Mouse (Mus musculus): ENCODE measurements at regions not wholly inside any gene's neighbourhood (a gene's known extent, or its start where the extent isn't known, plus 50 kb on each side); places are given as distances from the start of the nearest gene placed in this dataset.
A peak's percentile ranks its signal among the peaks of the same experiment; 100 is the strongest.

DNA sequence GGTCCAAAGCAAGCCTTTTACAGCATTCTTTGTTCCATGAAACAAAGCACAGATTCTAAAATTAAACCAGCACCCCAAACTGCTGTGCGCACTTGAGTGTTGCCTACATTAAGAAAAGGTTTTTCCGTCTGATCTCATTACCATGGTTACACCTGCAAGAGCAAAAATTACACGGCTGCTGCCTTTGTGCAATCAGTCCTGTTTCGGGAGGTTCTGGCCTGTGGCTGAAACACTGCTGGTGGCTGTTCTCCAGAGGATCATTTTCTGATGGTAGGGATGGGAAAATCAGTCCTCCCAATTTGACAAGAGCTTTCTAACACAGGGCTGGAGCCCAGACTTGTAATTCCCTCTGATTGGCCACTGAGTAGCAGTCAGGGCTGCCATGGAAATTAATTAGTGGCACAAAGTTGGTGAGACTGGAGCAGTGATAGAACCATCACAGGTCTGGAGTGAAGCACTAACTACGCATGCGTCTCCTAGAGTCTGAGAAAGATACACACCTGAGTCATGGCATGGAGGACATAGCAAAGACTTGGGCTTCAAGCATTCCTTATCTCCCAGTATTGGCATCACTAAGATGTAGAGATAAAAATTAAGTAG lies 114.8 kb upstream of the Fam49a start:
- intact Hi-C loops (cut with DNase I) = loop anchor here (5.0 kb wide), 4 partner anchors 475 to 950 kb away; partner anchors contain the start of genes Rad51ap2 and Vsnl1
- Histone ChIP-seq H3K27ac (no peak overlapping the region), H3K4me3 (no peak overlapping the region)
- TF ChIP-seq CTCF (IDR thresholded peaks at IDR 0.05) = no peak
- peak in 1 of 2 experiments; percentile 14 for DNase-seq (ENCODE audit: extremely low spot score in 1 of 2, low spot score in 2 of 2)

GRCm38 (mm10) chr12:12147847-12148246 lies 114.1 kb upstream of the Fam49a start:
- no peak for TF ChIP-seq CTCF (IDR thresholded peaks at IDR 0.05)
- Histone ChIP-seq H3K4me3 (no peak overlapping the region), H3K27ac (no peak overlapping the region)
- intact Hi-C loops (cut with DNase I) = loop anchor here (5.0 kb wide), 4 partner anchors 476 to 951 kb away; partner anchors contain the start of genes Rad51ap2 and Vsnl1
- DNase-seq (ENCODE audit: extremely low spot score in 1 of 2, low spot score in 2 of 2) = no peak

DNA sequence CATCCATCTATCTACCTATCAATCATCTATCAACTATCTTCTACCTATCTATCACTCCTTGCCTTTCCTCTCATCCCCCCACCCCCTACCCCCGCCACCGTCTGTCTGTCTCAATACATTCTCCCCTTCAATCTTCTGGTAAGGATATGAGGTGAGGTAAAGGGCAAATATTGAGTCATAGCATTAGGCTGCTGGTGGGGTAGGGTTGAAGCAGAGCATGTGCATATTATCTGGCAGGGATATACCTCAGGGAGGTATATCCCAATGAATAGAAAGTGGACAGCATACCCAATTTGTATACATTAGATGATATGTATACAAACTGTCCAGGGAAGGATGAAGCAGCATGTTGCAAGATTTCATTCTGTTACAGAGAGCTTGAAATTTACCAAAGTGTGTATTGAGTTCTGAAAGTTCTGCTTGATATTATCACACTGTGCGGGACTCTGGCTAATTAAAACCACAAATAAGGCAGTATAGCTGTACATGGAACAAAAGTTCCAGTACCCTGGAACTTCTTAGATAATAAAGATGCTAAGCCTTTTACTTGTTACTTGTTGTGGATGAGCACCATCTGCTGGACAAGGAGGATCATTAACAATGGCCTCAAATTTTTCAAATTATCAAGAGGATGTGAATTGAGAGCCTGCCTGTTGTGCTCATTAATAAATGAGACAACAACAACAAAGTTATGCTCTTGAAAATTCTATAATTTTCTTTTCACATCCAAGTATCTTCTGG lies 113.1 kb upstream of the Fam49a start:
- Histone ChIP-seq H3K4me3 (no peak overlapping the region), H3K27ac (no peak overlapping the region)
- intact Hi-C loops (cut with DNase I) = loop anchor here (1.0 to 5.0 kb wide), 5 partner anchors 477 to 952 kb away; partner anchors contain the start of genes Rad51ap2 and Vsnl1
- DNase-seq (ENCODE audit: extremely low spot score in 1 of 2, low spot score in 2 of 2) = no peak
- peak; percentile 72 for TF ChIP-seq CTCF (IDR thresholded peaks at IDR 0.05)

DNA sequence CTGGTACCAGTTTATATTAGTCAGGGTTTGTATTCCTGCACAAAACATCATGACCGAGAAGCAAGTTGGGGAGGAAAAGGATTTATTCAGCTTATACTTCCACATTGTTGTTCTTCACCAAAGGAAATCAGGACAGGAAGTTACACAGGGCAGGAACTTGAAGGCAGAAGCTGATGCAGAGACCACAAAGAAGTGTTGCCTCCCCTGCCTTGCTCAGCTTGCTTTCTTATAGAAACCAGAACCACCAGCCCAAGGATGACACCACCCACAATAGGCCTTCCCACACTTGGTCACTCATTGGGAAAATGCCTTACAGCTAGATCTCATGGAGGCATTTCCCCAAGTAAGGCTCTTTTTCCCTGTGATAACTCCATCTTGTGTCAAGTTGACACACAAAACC lies 97.5 kb upstream of the Fam49a start:
- intact Hi-C loops (cut with DNase I) = no loop called here
- no peak for TF ChIP-seq CTCF (IDR thresholded peaks at IDR 0.05)
- Histone ChIP-seq H3K27ac (no peak overlapping the region), H3K4me3 (no peak overlapping the region)
- DNase-seq (ENCODE audit: extremely low spot score in 1 of 2, low spot score in 2 of 2) = no peak

- H3K27ac ChIP-seq = no peak overlapping the region
- no peak overlapping the region for H3K4me3 ChIP-seq
- no peak for DNase-seq (ENCODE audit: extremely low spot score in 1 of 2, low spot score in 2 of 2)
- intact Hi-C loops (cut with DNase I) = loop anchor here (10.0 kb wide), 1 partner anchor 54 kb away; no protein-coding TSS in a partner anchor
- TF ChIP-seq CTCF (IDR thresholded peaks at IDR 0.05) = no peak
Observed at GRCm38 (mm10) chr12:12170581-12170980, 91.4 kb upstream of the Fam49a start.

- peak overlapping the region; percentile 50 for H3K27ac ChIP-seq
- DNase-seq (ENCODE audit: extremely low spot score in 1 of 2, low spot score in 2 of 2) = no peak
- TF ChIP-seq CTCF (IDR thresholded peaks at IDR 0.05) = no peak
- intact Hi-C loops (cut with DNase I) = loop anchor here (10.0 kb wide), 1 partner anchor 53 kb away; no protein-coding TSS in a partner anchor
- no peak overlapping the region for H3K4me3 ChIP-seq
Observed at GRCm38 (mm10) chr12:12172087-12172823, 89.7 kb upstream of the Fam49a start.

DNA sequence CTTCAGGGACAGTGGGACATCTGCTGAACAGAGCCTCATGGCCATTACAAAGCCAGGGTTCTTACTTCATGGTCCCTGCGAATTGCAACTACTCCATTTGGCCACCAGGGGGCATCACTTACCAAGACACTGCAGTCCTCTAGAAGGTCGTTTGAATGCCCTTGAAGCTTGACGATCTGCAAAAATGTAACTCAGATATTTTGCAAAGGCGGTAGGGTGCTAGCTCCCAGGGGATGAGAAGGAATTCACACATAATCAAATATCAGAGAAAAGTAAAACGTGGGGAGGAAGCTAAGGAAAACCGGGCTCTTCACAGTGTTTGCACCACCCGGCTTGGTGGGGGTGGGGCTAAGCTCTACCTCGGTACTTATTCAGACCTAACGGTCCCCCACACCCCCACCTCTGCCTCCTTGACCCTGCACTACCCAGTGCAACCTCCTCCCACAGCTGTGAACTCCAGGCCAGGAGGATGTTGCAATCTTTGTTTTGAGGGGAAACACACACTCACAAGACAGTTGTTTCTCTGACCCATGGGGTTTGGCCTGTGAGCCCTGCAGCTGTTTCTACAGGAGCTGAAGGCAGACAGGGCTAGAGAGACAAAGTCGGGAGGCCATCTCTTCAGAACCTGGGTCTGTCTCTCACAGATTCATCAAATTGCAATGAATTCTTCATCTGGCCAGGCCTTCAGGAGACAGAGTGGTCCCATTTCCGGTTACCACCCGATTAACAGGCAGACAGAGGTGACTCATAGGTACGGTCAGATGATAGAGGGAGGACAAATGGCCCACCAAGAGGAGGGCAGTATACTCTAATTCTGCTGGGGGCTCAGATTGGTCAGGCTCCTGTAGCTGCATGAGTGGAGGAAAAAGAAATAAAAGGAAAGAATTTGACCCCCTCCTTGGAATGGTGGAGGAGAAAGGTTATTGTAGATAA lies 85.3 kb upstream of the Fam49a start:
- Histone ChIP-seq H3K4me3 (no peak overlapping the region), H3K27ac (peak overlapping the region; percentile 86)
- TF ChIP-seq CTCF (IDR thresholded peaks at IDR 0.05) = peak; percentile 90
- intact Hi-C loops (cut with DNase I) = loop anchor here (1.0 to 10.0 kb wide), 4 partner anchors 48 to 1041 kb away; no protein-coding TSS in a partner anchor
- peak; percentile 78 to 82 for DNase-seq (ENCODE audit: extremely low spot score in 1 of 2, low spot score in 2 of 2)

DNA sequence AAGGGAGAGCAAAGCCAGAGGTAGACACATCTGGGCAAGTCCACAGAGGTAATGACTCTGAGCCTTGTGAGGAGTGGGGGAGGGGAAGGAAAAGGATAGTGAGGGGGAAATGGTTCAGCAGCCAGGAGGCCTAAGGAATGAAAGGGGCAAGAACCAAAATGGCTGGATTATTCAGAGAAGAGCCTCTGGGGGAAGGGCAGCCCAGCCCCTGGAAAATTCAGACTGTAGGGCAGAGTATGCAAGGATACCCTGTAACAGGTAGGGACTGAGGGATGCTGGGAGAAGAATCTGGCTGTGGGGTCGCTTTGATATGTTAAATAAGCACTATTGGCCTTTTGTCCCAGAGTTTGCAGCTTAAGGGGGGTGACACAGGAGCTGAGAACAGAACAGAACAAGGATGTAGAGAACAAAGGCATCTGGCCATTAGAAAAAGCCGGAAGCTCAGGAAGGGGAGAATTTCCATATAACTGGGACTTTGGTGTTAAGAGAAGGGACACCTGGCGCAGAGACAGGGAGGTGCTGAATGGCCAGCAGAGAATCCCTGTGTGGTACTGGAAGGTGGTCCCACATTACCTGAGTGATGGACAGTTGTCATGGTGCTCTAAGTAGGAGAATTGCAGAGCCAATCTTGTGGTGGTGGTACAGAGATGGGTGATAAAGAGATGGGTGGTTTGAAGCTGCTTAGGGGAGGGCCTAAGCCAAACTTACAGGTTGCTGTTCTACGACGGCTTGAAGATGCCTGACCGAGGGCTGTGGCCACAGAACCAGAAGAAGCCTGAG lies 84.5 kb upstream of the Fam49a start:
- no peak for DNase-seq (ENCODE audit: extremely low spot score in 1 of 2, low spot score in 2 of 2)
- TF ChIP-seq CTCF (IDR thresholded peaks at IDR 0.05) = no peak
- Histone ChIP-seq H3K4me3 (no peak overlapping the region), H3K27ac (peak overlapping the region; percentile 86; the same call in 1 of the 2 replicates)
- intact Hi-C loops (cut with DNase I) = loop anchor here (5.0 to 10.0 kb wide), 3 partner anchors 47 to 1040 kb away; no protein-coding TSS in a partner anchor

DNA sequence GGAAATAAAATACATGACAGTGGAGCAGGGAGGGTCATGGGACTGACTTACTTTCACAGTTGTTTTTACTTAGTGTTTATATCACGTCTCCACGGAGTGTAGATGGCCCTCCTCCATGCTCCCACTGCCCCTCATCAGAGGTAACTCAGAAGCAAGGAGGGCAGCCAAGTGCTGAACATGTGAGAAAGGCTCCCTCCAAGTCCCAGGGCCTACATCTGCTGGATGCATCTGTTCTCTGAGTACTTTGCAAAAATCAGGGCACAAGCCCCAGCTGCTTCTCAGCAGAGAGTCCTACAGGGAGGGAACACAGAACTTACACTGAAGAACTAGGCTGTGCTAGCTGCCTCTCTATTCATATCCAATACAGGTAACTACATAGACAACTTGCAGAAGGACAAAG lies 83.5 kb upstream of the Fam49a start:
- no peak for TF ChIP-seq CTCF (IDR thresholded peaks at IDR 0.05)
- DNase-seq (ENCODE audit: extremely low spot score in 1 of 2, low spot score in 2 of 2) = no peak
- intact Hi-C loops (cut with DNase I) = loop anchor here (5.0 to 10.0 kb wide), 3 partner anchors 46 to 1039 kb away; no protein-coding TSS in a partner anchor
- Histone ChIP-seq H3K4me3 (no peak overlapping the region), H3K27ac (peak overlapping the region; percentile 36; the same call in 1 of the 2 replicates)

- no peak for DNase-seq (ENCODE audit: extremely low spot score in 1 of 2, low spot score in 2 of 2)
- Histone ChIP-seq H3K4me3 (no peak overlapping the region), H3K27ac (peak overlapping the region; percentile 4; the same call in 1 of the 2 replicates)
- TF ChIP-seq CTCF (IDR thresholded peaks at IDR 0.05) = no peak
- intact Hi-C loops (cut with DNase I) = loop anchor here (1.0 to 10.0 kb wide), 4 partner anchors 45 to 1038 kb away; partner anchors contain the start of gene Fam49a
Observed at GRCm38 (mm10) chr12:12179292-12179865, 82.6 kb upstream of the Fam49a start.
